Mouse (Mus musculus) stomach, embryonic 15.5 days (tissue): ENCODE data around the gene Kidins220. TPM values are rescaled to one million over a fixed set of nuclear protein-coding genes. Genes with fewer than 3 reads are reported as not detected.

Source experiments
- ATAC-seq: fragments of 200-750 bp; cut with Nextera tagmentation; 2 replicates; pipeline ENCODE4 v1.8.0; 2017; ENCODE audit warnings: low read depth, moderate number of reproducible peaks, moderate TSS enrichment; ENCODE audit not compliant: insufficient read depth, low FRiP score
- H3K27ac ChIP-seq: fragments of 300-500 bp; sonication (generic); 2 replicates; pipeline ENCODE4 v1.5.1; 2015; ENCODE audit warnings: mild to moderate bottlenecking, inconsistent platforms
- H3K27me3 ChIP-seq: fragments of 300-500 bp; sonication (generic); replicated peaks from 2 replicates; pipeline ENCODE4 v1.6.1; 2015; ENCODE audit warnings: inconsistent platforms
- H3K36me3 ChIP-seq: fragments of 300-500 bp; sonication (generic); 2 replicates; pipeline ENCODE4 v1.6.1; 2015; ENCODE audit warnings: inconsistent platforms
- H3K4me1 ChIP-seq: fragments of 300-500 bp; sonication (generic); 2 replicates; pipeline ENCODE4 v1.6.1; 2015; ENCODE audit warnings: inconsistent platforms
- H3K4me2 ChIP-seq: fragments of 300-500 bp; sonication (generic); 2 replicates; pipeline ENCODE4 v1.6.1; 2015; ENCODE audit warnings: mild to moderate bottlenecking, inconsistent platforms
- H3K4me3 ChIP-seq: fragments of 300-500 bp; sonication (generic); replicated peaks from 2 replicates; pipeline ENCODE4 v1.5.1; 2015; ENCODE audit warnings: inconsistent platforms
- H3K9ac ChIP-seq: fragments of 300-500 bp; sonication (generic); 2 replicates; pipeline ENCODE4 v1.6.1; 2015; ENCODE audit warnings: inconsistent platforms
- H3K9me3 ChIP-seq: fragments of 300-500 bp; sonication (generic); 2 replicates; pipeline ENCODE4 v1.6.1; 2016; ENCODE audit warnings: inconsistent platforms
- WGBS: fragments of 180-500 bp; shearing (Covaris S2); methylation state at CpG from one replicate; pipeline ENCODE4 v1.1.7; 2015; 5-methylcytosine and 5-hydroxymethylcytosine counted together
- polyA plus RNA-seq: library from polyadenylated mRNA; unstranded; fragments of >200 nt; fragmentation: Nextera tagmentation; extraction: Ambion mirVana; gene quantifications from 2 replicates; pipeline ENCODE4 v1.2.1, GENCODE M21; 2015

Kidins220 gene
- polyA plus RNA-seq = 25.5 and 26.1 TPM in 2 replicates

- H3K9ac ChIP-seq = peak within 1 kb of the TSS; percentile 53
- no peaks in the 10 kb centered on the region for H3K27me3 ChIP-seq
- peak within 1 kb of the TSS; percentile 85 for H3K4me3 ChIP-seq
- no peaks in the 10 kb centered on the region for H3K9me3 ChIP-seq
- ATAC-seq = peak; percentile 88
- peak within 1 kb of the TSS; percentile 91 for H3K27ac ChIP-seq
- peak within 1 kb of the TSS; percentile 62 for H3K4me2 ChIP-seq
- 14% methylated on average over 28 of the region's 29 CpGs for WGBS
- H3K36me3 ChIP-seq = no peaks in the 10 kb centered on the region
- peaks cover 3% of the 10 kb centered on the region; the same call in 1 of the 2 replicates for H3K4me1 ChIP-seq
These were observed at the start of gene Kidins220 for GRCm38 (mm10) chr12:24974446-24975114. Gene Kidins220, plus strand, starts transcription at chr12:24974925.

- no peak overlapping the region for H3K4me2 ChIP-seq
- H3K4me3 ChIP-seq = no peak overlapping the region
- H3K36me3 ChIP-seq = no peaks in the 10 kb centered on the region
- H3K9ac ChIP-seq = no peak overlapping the region
- H3K27me3 ChIP-seq = no peaks in the 10 kb centered on the region
- no peaks in the 10 kb centered on the region for H3K9me3 ChIP-seq
- 85% methylated on average over 5 of the region's 5 CpGs for WGBS
- no peak for ATAC-seq
- H3K4me1 ChIP-seq = no peaks in the 10 kb centered on the region; the same call in 1 of the 2 replicates
- no peak overlapping the region for H3K27ac ChIP-seq
These were observed 49.4 kb upstream of the Kidins220 start for GRCm38 (mm10) chr12:24925276-24925675.

- 53% methylated on average over 4 of the region's 4 CpGs for WGBS
- Histone ChIP-seq H3K4me2 (no peak overlapping the region), H3K4me1 (no peaks in the 10 kb centered on the region; the same call in 1 of the 2 replicates), H3K27me3 (no peaks in the 10 kb centered on the region), H3K9me3 (no peaks in the 10 kb centered on the region), H3K9ac (no peak overlapping the region), H3K27ac (no peak overlapping the region), H3K36me3 (no peaks in the 10 kb centered on the region), H3K4me3 (no peak overlapping the region)
- ATAC-seq = no peak
These were observed 49.0 kb upstream of the Kidins220 start for GRCm38 (mm10) chr12:24925684-24926083.

GRCm38 (mm10) chr12:24928051-24928748, 46.5 kb upstream of the Kidins220 start:
- 0 out of 2 replicates have a peak overlapping the region, but pooled peaks have one; percentile 6 for H3K27ac ChIP-seq
- no peaks in the 10 kb centered on the region for H3K9me3 ChIP-seq
- H3K36me3 ChIP-seq = no peaks in the 10 kb centered on the region
- 69% methylated on average over 18 of the region's 18 CpGs for WGBS
- peaks cover 2% of the 10 kb centered on the region; the same call in 1 of the 2 replicates for H3K4me1 ChIP-seq
- H3K4me3 ChIP-seq = no peak overlapping the region
- no peaks in the 10 kb centered on the region for H3K27me3 ChIP-seq
- peak; percentile 32; the same call in 1 of the 2 replicates for ATAC-seq
- no peak overlapping the region for H3K4me2 ChIP-seq
- no peak overlapping the region for H3K9ac ChIP-seq

- Histone ChIP-seq H3K27ac (no peak overlapping the region), H3K9me3 (no peaks in the 10 kb centered on the region), H3K9ac (no peak overlapping the region), H3K4me1 (peaks cover 4% of the 10 kb centered on the region; the same call in 1 of the 2 replicates), H3K4me3 (no peak overlapping the region), H3K27me3 (no peaks in the 10 kb centered on the region), H3K36me3 (no peaks in the 10 kb centered on the region), H3K4me2 (no peak overlapping the region)
- no peak for ATAC-seq
- 79% methylated on average over 7 of the region's 7 CpGs for WGBS
These were observed 45.7 kb upstream of the Kidins220 start for GRCm38 (mm10) chr12:24929043-24929442.

- H3K36me3 ChIP-seq = peaks cover 4% of the 10 kb centered on the region; the same call in 1 of the 2 replicates
- H3K4me1 ChIP-seq = peaks cover 4% of the 10 kb centered on the region; the same call in 1 of the 2 replicates
- 0 out of 2 replicates have a peak, but pooled peaks have one; percentile 28 for ATAC-seq
- no peaks in the 10 kb centered on the region for H3K27me3 ChIP-seq
- H3K9me3 ChIP-seq = no peaks in the 10 kb centered on the region
- no peak overlapping the region for H3K9ac ChIP-seq
- no peak overlapping the region for H3K4me3 ChIP-seq
- no peak overlapping the region for H3K27ac ChIP-seq
- WGBS = 63% methylated on average over 3 of the region's 3 CpGs
- H3K4me2 ChIP-seq = no peak overlapping the region
These were observed 44.0 kb upstream of the Kidins220 start for GRCm38 (mm10) chr12:24930760-24931159.

GRCm38 (mm10) chr12:24932120-24932519, 42.6 kb upstream of the Kidins220 start:
- Histone ChIP-seq H3K27ac (no peak overlapping the region), H3K4me2 (no peak overlapping the region), H3K9me3 (no peaks in the 10 kb centered on the region), H3K4me3 (no peak overlapping the region), H3K9ac (no peak overlapping the region), H3K4me1 (peaks cover 4% of the 10 kb centered on the region; the same call in 1 of the 2 replicates), H3K36me3 (peaks cover 4% of the 10 kb centered on the region; the same call in 1 of the 2 replicates), H3K27me3 (no peaks in the 10 kb centered on the region)
- WGBS = 71% methylated on average over 6 of the region's 6 CpGs
- no peak; the same call in 1 of the 2 replicates for ATAC-seq

- Histone ChIP-seq H3K4me1 (peaks cover 4% of the 10 kb centered on the region; the same call in 1 of the 2 replicates), H3K4me3 (no peak overlapping the region), H3K27me3 (no peaks in the 10 kb centered on the region), H3K9ac (no peak overlapping the region), H3K27ac (no peak overlapping the region), H3K4me2 (no peak overlapping the region), H3K9me3 (no peaks in the 10 kb centered on the region), H3K36me3 (peaks cover 4% of the 10 kb centered on the region; the same call in 1 of the 2 replicates)
- WGBS = 95% methylated on average over 1 of the region's 1 CpGs
- no peak for ATAC-seq
These were observed 41.4 kb upstream of the Kidins220 start for GRCm38 (mm10) chr12:24933206-24933775.

GRCm38 (mm10) chr12:24933996-24934395, 40.7 kb upstream of the Kidins220 start:
- Histone ChIP-seq H3K9ac (no peak overlapping the region), H3K4me2 (no peak overlapping the region), H3K9me3 (no peaks in the 10 kb centered on the region), H3K27ac (no peak overlapping the region), H3K4me1 (0 out of 2 replicates have a peak, but pooled peaks cover 4% of the 10 kb centered on the region), H3K4me3 (no peak overlapping the region), H3K27me3 (no peaks in the 10 kb centered on the region), H3K36me3 (peaks cover 4% of the 10 kb centered on the region; the same call in 1 of the 2 replicates)
- no peak for ATAC-seq
- WGBS = 86% methylated on average over 3 of the region's 3 CpGs

- Histone ChIP-seq H3K4me3 (no peak overlapping the region), H3K9ac (no peak overlapping the region), H3K27me3 (no peaks in the 10 kb centered on the region), H3K4me2 (no peak overlapping the region), H3K9me3 (no peaks in the 10 kb centered on the region), H3K4me1 (0 out of 2 replicates have a peak, but pooled peaks cover 4% of the 10 kb centered on the region), H3K27ac (no peak overlapping the region), H3K36me3 (peaks cover 4% of the 10 kb centered on the region; the same call in 1 of the 2 replicates)
- ATAC-seq = no peak
- 47% methylated on average over 1 of the region's 1 CpGs for whole genome bisulfite sequencing
These were observed 38.4 kb upstream of the Kidins220 start for GRCm38 (mm10) chr12:24936281-24936680.

- WGBS = 88% methylated on average over 8 of the region's 8 CpGs
- H3K9ac ChIP-seq = no peak overlapping the region
- no peak overlapping the region for H3K27ac ChIP-seq
- peaks cover 6% of the 10 kb centered on the region; the same call in 1 of the 2 replicates for H3K36me3 ChIP-seq
- no peak overlapping the region for H3K4me3 ChIP-seq
- H3K4me1 ChIP-seq = no peaks in the 10 kb centered on the region
- H3K9me3 ChIP-seq = no peaks in the 10 kb centered on the region
- no peak overlapping the region for H3K4me2 ChIP-seq
- no peak for ATAC-seq
- H3K27me3 ChIP-seq = no peaks in the 10 kb centered on the region
These were observed 35.4 kb upstream of the Kidins220 start for GRCm38 (mm10) chr12:24939372-24939771.
